Mouse (Mus musculus) adrenal gland, adult 18-20 months (tissue): ENCODE measurements around the gene Naga. TPM values are rescaled to one million over a fixed set of nuclear protein-coding genes. Genes with fewer than 3 reads are reported as not detected.

Experiments used
- DNase-seq, 2 experiments: peaks; one replicate each; pipeline ENCODE4 v3.0.0; 2021 to 2022; ENCODE audit warnings: low spot score in 2 of 2
- total RNA-seq, 2 experiments: library from RNA; stranded (reverse); gene quantifications; 1 replicate in 1 of 2; 2 replicates in 1 of 2; pipeline ENCODE4 v1.2.3; 2021

Naga gene
- total RNA-seq, 2 experiments from 2014 or later = 46.1 to 67.0 TPM

- no peak for DNase-seq
Observed at GRCm38 (mm10) chr15:82358431-82359260, 19.9 kb upstream of the Naga start.

GRCm38 (mm10) chr15:82354126-82354945 lies 15.6 kb upstream of the Naga start, which contains the start of gene Ndufa6:
Gene Ndufa6 (minus strand): TSS chr15:82354322.
- DNase-seq = peak; percentile 96

- no peak for DNase-seq
Observed at GRCm38 (mm10) chr15:82353745-82354113, 15.0 kb upstream of the Naga start.

- no peak for DNase-seq
Observed at GRCm38 (mm10) chr15:82353078-82353744, 14.5 kb upstream of the Naga start.

- no peak for DNase-seq
Observed at GRCm38 (mm10) chr15:82351480-82351879, 12.8 kb upstream of the Naga start.

GRCm38 (mm10) chr15:82350349-82350748 lies 11.6 kb upstream of the Naga start:
- no peak for DNase-seq

- no peak for DNase-seq
Observed at GRCm38 (mm10) chr15:82348999-82349341, 10.2 kb upstream of the Naga start.

- no peak for DNase-seq
Observed at GRCm38 (mm10) chr15:82348258-82348998, 9.7 kb upstream of the Naga start.

- DNase-seq = no peak
Observed at GRCm38 (mm10) chr15:82347852-82348251, 9.1 kb upstream of the Naga start.

- no peak for DNase-seq
Observed at GRCm38 (mm10) chr15:82347303-82347676, 8.6 kb upstream of the Naga start.

GRCm38 (mm10) chr15:82346580-82347302 lies 8.0 kb upstream of the Naga start:
- no peak for DNase-seq

GRCm38 (mm10) chr15:82345820-82346470 lies 7.2 kb upstream of the Naga start:
- DNase-seq = peak; percentile 94

GRCm38 (mm10) chr15:82344971-82345370 lies 6.2 kb upstream of the Naga start:
- DNase-seq = no peak

- no peak for DNase-seq
Observed at GRCm38 (mm10) chr15:82343368-82344287, 4.9 kb upstream of the Naga start.

- DNase-seq = no peak
Observed at GRCm38 (mm10) chr15:82342543-82342935, 3.8 kb upstream of the Naga start.

- DNase-seq = no peak
Observed at GRCm38 (mm10) chr15:82341675-82342542, 3.2 kb upstream of the Naga start.

GRCm38 (mm10) chr15:82341036-82341501 lies 2.3 kb upstream of the Naga start:
- peak; percentile 45 to 59 for DNase-seq
